Mouse (Mus musculus) CH12.LX (cell line): Measurements from ENCODE around the gene Rps6ka1. TPM values are rescaled to one million over a fixed set of nuclear protein-coding genes. Genes with fewer than 3 reads are reported as not detected.

Experiments
- DNase-seq: peaks from one replicate; pipeline ENCODE4 v3.0.0-alpha.2; 2013; ENCODE audit errors: extremely low read depth
- H3K27ac ChIP-seq: 2 replicates; pipeline ENCODE4 v1.5.1; 2012; ENCODE audit warnings: low read depth, mild to moderate bottlenecking, control low read depth, moderate library complexity; ENCODE audit not compliant: insufficient read depth
- H3K27me3 ChIP-seq: replicated peaks from 2 replicates; pipeline ENCODE3; 2012; ENCODE audit warnings: inconsistent platforms
- H3K36me3 ChIP-seq, 2 experiments: replicated peaks in 1 of 2; 2 replicates each; pipeline versions ENCODE3 to v1.6.1; 2012; ENCODE audit warnings: inconsistent platforms in 1 of 2, low read length in 1 of 2, mild to moderate bottlenecking in 1 of 2, mixed read lengths in 1 of 2, moderate library complexity in 1 of 2; ENCODE audit not compliant: control insufficient read depth in 1 of 2, insufficient read depth in 1 of 2
- H3K4me1 ChIP-seq, 2 experiments: 2 replicates each; pipeline ENCODE4 v1.6.1; 2012; ENCODE audit warnings: inconsistent platforms in 1 of 2, moderate library complexity in 1 of 2; ENCODE audit not compliant: insufficient read depth in 2 of 2, control insufficient read depth in 1 of 2
- H3K4me2 ChIP-seq: 2 replicates; pipeline ENCODE4 v1.6.1; 2012; ENCODE audit warnings: low read depth, mild to moderate bottlenecking, control low read depth; ENCODE audit not compliant: poor library complexity, insufficient read depth, severe bottlenecking
- H3K4me3 ChIP-seq, 3 experiments: fragments of 150-350 bp in 1 of 3; sonication (generic) in 1 of 3; replicated peaks in 1 of 3; 2 replicates each; pipeline versions ENCODE3 to v1.5.1; 2011 to 2012; ENCODE audit warnings: low read depth in 2 of 3, low read length in 2 of 3, mild to moderate bottlenecking in 2 of 3, moderate library complexity in 2 of 3, control low read depth in 1 of 3, improper control_type of control experiment in 1 of 3, inconsistent platforms in 1 of 3, mixed read lengths in 1 of 3; ENCODE audit not compliant: poor library complexity in 1 of 3
- H3K79me2 ChIP-seq: replicated peaks from 2 replicates; pipeline ENCODE4 v1.6.1; 2012; ENCODE audit warnings: mild to moderate bottlenecking, moderate library complexity; ENCODE audit not compliant: control insufficient read depth, poor library complexity, insufficient read depth, severe bottlenecking; ENCODE audit errors: extremely low read depth
- H3K9ac ChIP-seq: 2 replicates; pipeline ENCODE4 v1.6.1; 2012; ENCODE audit warnings: low read depth, mild to moderate bottlenecking, control low read depth, moderate library complexity; ENCODE audit not compliant: insufficient read depth
- H3K9me3 ChIP-seq: replicated peaks from 2 replicates; pipeline ENCODE3; 2012; ENCODE audit warnings: low read length, inconsistent platforms, mixed read lengths
- BHLHE40 ChIP-seq: IDR thresholded peaks from 2 replicates; pipeline ENCODE4 v1.6.1; 2011; ENCODE audit warnings: mild to moderate bottlenecking, low read depth, low read length, improper control_type of control experiment
- CHD2 ChIP-seq: IDR thresholded peaks from 2 replicates; pipeline ENCODE4 v1.6.1; 2011; ENCODE audit warnings: low read length, improper control_type of control experiment
- EP300 ChIP-seq: IDR thresholded peaks from 2 replicates; pipeline ENCODE4 v1.6.1; 2011; ENCODE audit warnings: low read length, improper control_type of control experiment
- GABPA ChIP-seq: IDR thresholded peaks from 2 replicates; pipeline ENCODE4 v1.6.1; 2012; ENCODE audit warnings: low read depth, low read length, improper control_type of control experiment, inconsistent platforms; ENCODE audit not compliant: insufficient replicate concordance
- JUN ChIP-seq: IDR thresholded peaks from 2 replicates; pipeline ENCODE4 v1.6.1; 2011; ENCODE audit warnings: low read depth, mild to moderate bottlenecking, low read length, improper control_type of control experiment, moderate library complexity; ENCODE audit not compliant: insufficient read depth
- JUND ChIP-seq: conservative IDR thresholded peaks from 2 replicates; pipeline ENCODE4 v1.6.1; 2011; ENCODE audit warnings: low read depth, low read length, improper control_type of control experiment
- KAT2A ChIP-seq: IDR thresholded peaks from 2 replicates; pipeline ENCODE4 v1.6.1; 2012; ENCODE audit warnings: low read length, improper control_type of control experiment, inconsistent platforms; ENCODE audit not compliant: insufficient replicate concordance
- MAFK ChIP-seq: IDR thresholded peaks from 2 replicates; pipeline ENCODE4 v1.6.1; 2011; ENCODE audit warnings: low read length, improper control_type of control experiment; ENCODE audit not compliant: insufficient replicate concordance
- MAZ ChIP-seq: IDR thresholded peaks from 2 replicates; pipeline ENCODE4 v1.6.1; 2012; ENCODE audit warnings: low read depth, mild to moderate bottlenecking, inconsistent platforms, low read length, improper control_type of control experiment, moderate library complexity
- MYC ChIP-seq: IDR thresholded peaks from 2 replicates; pipeline ENCODE4 v1.6.1; 2011; ENCODE audit warnings: low read depth, mild to moderate bottlenecking, improper control_type of control experiment, low read length
- NRF1 ChIP-seq: IDR thresholded peaks from 2 replicates; pipeline ENCODE4 v1.6.1; 2014; ENCODE audit warnings: low read depth, mild to moderate bottlenecking, inconsistent platforms, low read length, improper control_type of control experiment, moderate library complexity
- POLR2AphosphoS2 ChIP-seq: IDR thresholded peaks from 2 replicates; pipeline ENCODE4 v1.6.1; 2011; ENCODE audit warnings: low read depth, low read length, improper control_type of control experiment
- RAD21 ChIP-seq: IDR thresholded peaks from 2 replicates; pipeline ENCODE4 v1.6.1; 2011; ENCODE audit warnings: low read depth, mild to moderate bottlenecking, low read length, improper control_type of control experiment, moderate library complexity
- SIN3A ChIP-seq: IDR thresholded peaks from 2 replicates; pipeline ENCODE4 v1.6.1; 2012; ENCODE audit warnings: low read length, improper control_type of control experiment, inconsistent platforms
- SMC3 ChIP-seq: IDR thresholded peaks from 2 replicates; pipeline ENCODE4 v1.6.1; 2011; ENCODE audit warnings: low read depth, low read length, improper control_type of control experiment
- TCF12 ChIP-seq: IDR thresholded peaks from 2 replicates; pipeline ENCODE4 v1.6.1; 2014; ENCODE audit warnings: low read depth, mild to moderate bottlenecking, inconsistent platforms, low read length, improper control_type of control experiment
- ZC3H11A ChIP-seq: IDR thresholded peaks from 2 replicates; pipeline ENCODE4 v1.6.1; 2012; ENCODE audit warnings: low read depth, mild to moderate bottlenecking, inconsistent platforms, low read length, improper control_type of control experiment
- ZKSCAN1 ChIP-seq: IDR thresholded peaks from 2 replicates; pipeline ENCODE4 v1.6.1; 2012; ENCODE audit warnings: low read depth, inconsistent platforms, low read length, improper control_type of control experiment, borderline replicate concordance
- ZMIZ1 ChIP-seq: IDR thresholded peaks from 2 replicates; pipeline ENCODE4 v1.6.1; 2012; ENCODE audit warnings: low read depth, mild to moderate bottlenecking, inconsistent platforms, low read length, improper control_type of control experiment
- dilution Hi-C: fragments of 300-500 bp; cut with MboI; formaldehyde crosslinking; loops from 2 replicates; pipeline ENCODE4 v1.14.3; 2020; ENCODE audit warnings: low sequenced_read_pairs; ENCODE audit not compliant: extremely low pct_unique_long_range_greater_than_20kb, extremely low pct_ligation_motif_present
- in situ Hi-C: fragments of 300-500 bp; cut with MboI; formaldehyde crosslinking; loops from 3 replicates; pipeline ENCODE4 v1.14.3; 2019; ENCODE audit warnings: low sequenced_read_pairs, low pct_ligation_motif_present, low pct_unique_long_range_greater_than_20kb, mixed read lengths
- polyA plus RNA-seq: library from polyadenylated mRNA; unstranded; fragments of >175 nt; gene quantifications from 2 replicates; pipeline ENCODE4 v1.2.1, GENCODE M21; 2012; ENCODE audit warnings: low read depth; ENCODE audit not compliant: insufficient read length
- total RNA-seq, 2 experiments: library from RNA; depleted of rRNA; stranded (reverse); fragments of 300-350 nt in 1 of 2; fragments of >200 nt in 1 of 2; gene quantifications; 2 replicates each; pipeline ENCODE4 v1.2.3; 2012 to 2014

The Rps6ka1 gene
- total and polyA plus RNA-seq, 3 experiments, result 72.5 to 130 (median 123) TPM

- no peak for TF ChIP-seq JUND
- no peak for TF ChIP-seq SMC3
- no peak for TF ChIP-seq GABPA
- no peak for TF ChIP-seq NRF1
- no peak for TF ChIP-seq MAFK
- TF ChIP-seq MAZ, result no peak
- dilution Hi-C loops (no loop called here), in situ Hi-C loops (no loop called here)
- peaks cover 0 to 11% of the 10 kb centered on the region in 2 experiments; a peak in 2 of 4 replicates for H3K4me1 ChIP-seq
- H3K9ac ChIP-seq, result no peak overlapping the region
- no peaks in the 10 kb centered on the region for H3K27me3 ChIP-seq
- DNase-seq, result no peak
- no peaks in the 10 kb centered on the region for H3K79me2 ChIP-seq
- no peak overlapping the region for H3K4me2 ChIP-seq
- no peak overlapping the region for H3K27ac ChIP-seq
- H3K4me3 ChIP-seq, result no peak overlapping the region
- peaks cover 7% of the 10 kb centered on the region for H3K9me3 ChIP-seq
- H3K36me3 ChIP-seq, result no peaks in the 10 kb centered on the region
Measured at GRCm38 (mm10) chr4:133899241-133899800, 11.7 kb upstream of the Rps6ka1 start.

GRCm38 (mm10) chr4:133898151-133898550 lies 10.6 kb upstream of the Rps6ka1 start:
- no peak overlapping the region for H3K27ac ChIP-seq
- in situ Hi-C loops, result no loop called here
- dilution Hi-C loops, result no loop called here
- peaks cover 7% of the 10 kb centered on the region for H3K9me3 ChIP-seq
- no peak for DNase-seq
- no peaks in the 10 kb centered on the region for H3K79me2 ChIP-seq
- no peaks in the 10 kb centered on the region for H3K36me3 ChIP-seq
- no peak overlapping the region for H3K4me2 ChIP-seq
- TF ChIP-seq MAZ, result no peak
- TF ChIP-seq JUND, result no peak
- TF ChIP-seq SMC3, result no peak
- no peak for TF ChIP-seq SIN3A
- TF ChIP-seq BHLHE40, result no peak
- TF ChIP-seq CHD2, result no peak
- no peak for TF ChIP-seq EP300
- TF ChIP-seq TCF12, result no peak
- no peak for TF ChIP-seq MAFK
- no peak for TF ChIP-seq ZMIZ1
- no peak for TF ChIP-seq JUN
- no peak for TF ChIP-seq GABPA
- no peak for TF ChIP-seq KAT2A
- TF ChIP-seq ZKSCAN1, result no peak
- no peak for TF ChIP-seq ZC3H11A
- TF ChIP-seq RAD21, result no peak
- TF ChIP-seq MYC, result no peak
- TF ChIP-seq POLR2AphosphoS2, result no peak
- TF ChIP-seq, all 38 proteins: peak for 0
- Histone ChIP-seq H3K27me3 (peaks cover 3% of the 10 kb centered on the region), H3K9ac (no peak overlapping the region), H3K4me1 (peaks cover 0 to 6% of the 10 kb centered on the region in 2 experiments; a peak in 2 of 4 replicates), H3K4me3 (no peak overlapping the region)
